Mouse (Mus musculus): ENCODE data around the gene Ndufa1.

GRCm38 (mm10) chrX:37191744-37192379 lies 899 bp upstream of the Ndufa1 start:
- no peak for TF ChIP-seq CTCF (IDR thresholded peaks at IDR 0.05; ENCODE audit: borderline replicate concordance, insufficient read depth, low read length)
- TF ChIP-seq POLR2A (IDR thresholded peaks at IDR 0.05; ENCODE audit: low read depth, low read length): no peak

Data from embryonic fibroblast, embryonic 13.5 days (primary cell).